Mouse (Mus musculus) heart, adult 9 months (tissue): ENCODE data around the gene Ddr1.
"Not testable (repeated sequence)": the region's sequence is repeated elsewhere in the genome, so short reads cannot be mapped to it uniquely, and the experiment has no call there.

Experiments used
- DNase-seq, 2 experiments: peaks; one replicate each; pipeline ENCODE4 v3.0.0; 2022; ENCODE audit warnings: low spot score in 2 of 2

Ddr1 gene

GRCm38 (mm10) chr17:35704621-35705464 lies at the start of gene Ddr1:
Gene Ddr1, minus strand, starts transcription at chr17:35704621.
- DNase-seq: peak in 1 of 2 experiments; percentile 50

DNA sequence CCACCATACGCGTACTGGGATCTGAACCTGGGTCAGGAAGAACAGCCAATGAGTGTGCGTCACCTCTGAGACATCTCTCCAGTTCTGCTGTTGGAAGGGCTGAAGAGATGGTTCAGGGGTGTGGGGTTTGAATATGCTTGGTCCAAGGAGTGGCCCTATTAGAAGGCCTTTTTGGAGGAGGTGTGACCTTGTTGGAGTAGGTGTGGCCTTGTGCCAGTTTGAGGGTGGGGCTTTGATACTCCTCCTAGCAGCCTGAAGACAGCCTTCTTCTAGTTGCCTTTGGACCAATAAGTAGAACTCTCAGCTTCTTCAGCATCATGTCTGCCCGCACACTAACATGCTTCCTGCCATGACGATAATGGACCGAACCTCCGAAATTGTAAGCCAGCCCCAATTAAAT lies 49.2 kb upstream of the Ddr1 start:
- no peak for DNase-seq

- DNase-seq: peak; percentile 34 to 45
These were observed 47.9 kb upstream of the Ddr1 start for GRCm38 (mm10) chr17:35752221-35752811.

- DNase-seq: no peak
These were observed 45.3 kb upstream of the Ddr1 start for GRCm38 (mm10) chr17:35749685-35750084.

DNA sequence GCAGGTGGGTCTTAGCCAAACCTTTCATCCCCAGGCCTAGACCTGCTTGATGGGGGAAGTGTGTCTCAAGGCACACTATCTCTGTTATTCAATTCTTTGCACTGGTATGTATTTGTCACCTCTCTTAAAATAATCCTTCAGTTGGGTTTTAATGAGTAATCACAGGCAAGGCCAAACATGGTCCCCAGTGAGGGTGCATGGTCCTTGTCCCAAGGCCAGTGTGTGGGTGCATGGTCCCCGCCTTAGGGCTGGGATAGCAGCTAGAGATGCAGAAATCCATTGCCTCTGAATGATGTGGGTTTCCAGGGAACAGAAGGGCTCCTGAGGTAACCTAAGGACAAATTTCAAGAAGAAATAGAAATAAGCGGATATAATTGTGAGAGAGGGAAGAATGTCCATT lies 39.9 kb upstream of the Ddr1 start:
- DNase-seq: no peak

GRCm38 (mm10) chr17:35742948-35743347 lies 38.5 kb upstream of the Ddr1 start:
- DNase-seq: no peak

GRCm38 (mm10) chr17:35741589-35742226 lies 37.3 kb upstream of the Ddr1 start:
- DNase-seq: no peak

- DNase-seq: no peak
These were observed 36.0 kb upstream of the Ddr1 start for GRCm38 (mm10) chr17:35740276-35740880.

DNA sequence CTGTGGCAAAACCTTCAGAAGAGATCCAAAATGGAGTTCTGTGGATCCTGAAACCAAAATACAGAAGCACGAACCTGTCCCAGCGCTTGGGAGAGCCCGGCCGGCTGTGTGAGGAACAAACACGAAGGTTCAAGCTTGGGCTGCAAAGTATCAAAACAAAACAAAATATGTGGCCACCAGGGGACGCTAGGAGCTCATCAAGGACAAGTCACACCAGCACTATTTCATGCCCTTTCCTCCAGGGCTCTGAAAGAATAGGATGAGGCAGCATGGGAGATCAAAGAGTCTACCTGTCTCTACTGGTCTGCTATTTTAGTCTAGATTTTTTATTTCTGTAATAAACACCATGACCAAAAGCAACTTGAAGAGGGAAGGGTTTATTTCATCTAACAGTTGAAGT lies 35.3 kb upstream of the Ddr1 start:
- DNase-seq: peak; percentile 76 to 92

DNA sequence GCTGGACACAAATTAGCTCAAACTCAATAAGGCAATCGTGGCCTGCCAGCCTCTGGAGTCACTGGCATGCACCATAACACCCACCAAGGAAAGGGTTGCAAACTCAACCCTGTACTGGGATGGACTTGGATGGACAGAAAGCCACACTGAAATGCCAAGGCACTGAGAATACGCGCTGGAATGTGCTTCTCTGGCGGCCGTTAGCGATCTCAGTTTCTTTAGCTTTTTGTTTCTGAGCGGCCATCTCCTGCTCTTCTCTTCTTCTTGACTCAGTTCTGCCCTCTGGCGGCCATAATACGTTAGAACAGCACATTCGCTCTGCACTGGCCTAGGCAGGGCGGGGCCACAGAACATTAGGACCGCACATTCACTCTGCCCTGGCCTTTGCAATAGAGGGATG lies 33.3 kb upstream of the Ddr1 start:
- DNase-seq: peak; percentile 69 to 85

GRCm38 (mm10) chr17:35736280-35736960 lies 32.0 kb upstream of the Ddr1 start:
- peak; percentile 40 to 60 for DNase-seq

GRCm38 (mm10) chr17:35734478-35734877 lies 30.1 kb upstream of the Ddr1 start:
- no peak for DNase-seq

- DNase-seq: no peak
These were observed 29.0 kb upstream of the Ddr1 start for GRCm38 (mm10) chr17:35733398-35733797.

DNA sequence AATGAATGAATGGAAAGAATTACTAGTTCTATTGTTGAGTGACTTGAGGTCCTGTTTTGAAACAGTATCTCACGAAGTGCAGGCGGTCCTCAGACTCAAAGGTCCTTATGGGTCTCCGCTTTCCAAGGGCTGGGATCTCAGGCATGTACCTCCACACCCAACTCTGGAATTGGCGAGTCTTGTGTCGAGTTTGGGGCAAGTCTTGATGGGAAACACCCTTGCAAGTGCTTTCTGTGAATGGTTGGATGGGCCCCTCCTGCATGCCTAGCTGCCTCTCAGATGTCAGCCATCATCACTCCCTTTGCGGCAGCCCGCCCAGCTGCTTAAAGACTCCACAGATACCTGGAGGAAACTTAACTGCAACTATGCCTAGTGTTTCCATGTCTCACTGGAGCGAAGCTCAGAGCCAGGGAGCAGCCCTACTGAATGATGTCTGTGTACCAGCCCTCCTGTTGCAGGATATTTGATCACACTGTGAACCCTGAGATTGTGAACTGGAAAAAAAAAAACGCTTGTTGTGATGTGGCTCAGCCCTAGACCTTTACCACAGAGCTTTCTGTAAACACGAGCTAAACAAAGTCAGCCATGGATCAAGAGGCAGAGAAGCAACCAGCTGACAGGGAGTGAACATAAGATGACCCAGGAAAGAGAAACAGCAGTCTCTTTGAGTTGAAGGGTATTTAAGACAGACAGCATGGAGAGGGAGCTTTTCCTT lies 27.2 kb upstream of the Ddr1 start:
- DNase-seq: no peak

DNA sequence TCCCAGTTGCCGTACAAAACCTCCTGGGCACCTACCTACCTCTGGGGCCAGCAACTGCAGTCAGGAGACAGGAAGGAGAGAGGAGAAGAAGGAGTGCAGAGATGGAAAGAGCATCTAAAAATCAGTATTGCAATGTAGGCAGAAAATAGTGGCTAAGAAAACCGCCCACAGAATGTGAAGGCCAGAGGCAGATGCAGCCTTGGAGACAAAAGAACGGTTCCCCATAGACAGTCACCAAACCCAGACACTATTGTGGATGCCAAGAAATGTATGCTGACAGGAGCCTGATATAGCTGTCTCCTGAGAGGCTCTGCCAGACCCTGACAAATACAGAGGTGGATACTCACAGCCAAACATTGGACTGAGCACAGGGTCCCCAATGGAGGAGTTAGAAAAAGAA lies 25.7 kb upstream of the Ddr1 start:
- DNase-seq: not testable (repeated sequence)

GRCm38 (mm10) chr17:35728821-35729220 lies 24.4 kb upstream of the Ddr1 start:
- DNase-seq: no peak

DNA sequence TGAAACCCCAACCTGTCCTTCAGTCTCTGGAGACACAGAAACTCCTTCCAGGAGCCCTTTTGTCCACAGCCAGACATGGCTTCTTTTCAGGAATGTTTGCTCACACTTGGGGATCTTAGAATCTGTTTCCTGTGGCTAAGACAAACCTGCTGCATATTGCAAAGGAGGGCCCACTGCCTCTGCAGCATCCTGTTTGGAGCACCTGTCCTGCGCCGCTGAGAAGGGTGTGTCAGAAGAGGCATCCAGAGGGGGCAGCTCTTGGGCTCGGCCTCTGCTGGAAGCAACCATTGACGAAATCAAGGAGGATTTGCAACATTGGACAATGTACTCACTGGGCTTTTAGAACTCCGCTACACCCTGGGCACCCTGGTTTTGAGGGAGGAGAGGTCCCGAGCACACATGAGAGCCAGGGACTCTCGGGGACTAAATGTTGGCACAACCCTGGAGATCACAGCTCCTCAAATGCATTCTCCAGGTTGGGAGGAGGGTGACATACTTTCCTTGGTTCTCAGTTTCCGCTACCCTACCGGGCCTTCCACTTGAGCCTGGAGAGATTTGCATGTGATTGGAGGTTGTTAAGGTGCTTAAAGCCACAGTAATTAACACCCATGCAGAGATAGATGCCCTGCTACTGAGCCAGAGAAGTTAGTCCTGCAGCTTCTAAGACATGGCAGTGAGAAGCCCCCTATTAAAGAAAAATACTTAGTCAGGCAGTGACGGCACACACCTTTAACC lies 23.2 kb upstream of the Ddr1 start:
- no peak for DNase-seq

- no peak for DNase-seq
These were observed 22.6 kb upstream of the Ddr1 start for GRCm38 (mm10) chr17:35727028-35727427.

DNA sequence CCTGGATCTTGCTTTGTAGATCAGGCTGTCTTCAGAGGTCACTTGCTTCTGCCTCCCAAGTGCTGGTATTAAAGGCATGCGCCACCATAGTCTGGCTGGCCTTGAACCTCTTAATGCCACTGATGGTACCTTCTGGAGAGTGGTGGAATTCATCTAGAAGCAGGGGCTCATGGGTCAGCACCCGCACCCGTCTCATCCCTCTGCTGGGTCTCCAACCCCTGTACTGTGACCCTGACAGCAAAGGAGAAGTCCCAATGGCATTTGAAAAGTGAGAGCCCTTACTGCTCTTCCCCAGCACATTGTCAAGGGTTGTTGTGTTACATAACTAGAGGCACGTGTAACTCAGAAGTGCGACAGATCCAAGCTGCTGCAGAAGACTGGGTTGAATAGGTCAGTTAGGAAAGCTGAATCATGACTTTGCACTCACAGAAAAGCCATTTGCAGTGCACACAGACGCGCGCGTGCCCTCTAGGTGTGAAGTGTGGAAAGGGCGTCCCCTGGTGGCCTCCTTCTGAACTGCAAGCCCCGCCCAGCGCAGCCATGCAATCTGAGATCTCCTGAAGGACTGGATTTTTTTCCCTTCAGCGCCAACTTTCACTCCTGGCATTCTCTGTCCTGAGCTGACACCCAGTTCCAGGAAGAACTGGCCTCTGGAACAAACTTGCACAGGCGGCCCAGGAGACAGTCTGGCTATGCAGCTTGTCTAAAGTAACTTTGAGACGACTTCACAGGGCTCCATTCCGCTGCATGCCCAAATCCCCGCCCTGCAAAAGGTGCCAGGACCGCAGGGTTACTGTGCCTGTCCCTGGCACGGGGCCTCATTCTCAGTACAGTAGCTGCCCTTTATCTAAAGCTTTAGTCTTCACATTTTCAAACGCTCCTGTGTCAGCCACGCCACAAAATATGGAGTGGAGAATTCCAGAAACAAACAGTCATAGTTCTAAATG lies 21.1 kb upstream of the Ddr1 start:
- DNase-seq: peak; percentile 83 to 93
